Mouse (Mus musculus) myocyte (in vitro differentiated cells): ENCODE results near the gene Brms1. TPM values are rescaled to one million over a fixed set of nuclear protein-coding genes. Genes with fewer than 3 reads are reported as not detected.

Source experiments
- H3K27me3 ChIP-seq: one replicate; pipeline ENCODE4 v1.6.1; 2011; ENCODE audit not compliant: control insufficient read depth, insufficient read depth, insufficient read length
- H3K36me3 ChIP-seq: one replicate; pipeline ENCODE4 v1.6.1; 2011; ENCODE audit not compliant: control insufficient read depth, insufficient read depth
- H3K4me2 ChIP-seq: one replicate; pipeline ENCODE4 v1.6.1; 2011; ENCODE audit warnings: low read depth, control low read depth
- H3K4me3 ChIP-seq: one replicate; pipeline ENCODE4 v1.5.1; 2011; ENCODE audit warnings: mild to moderate bottlenecking, control low read depth, moderate library complexity
- H3K79me2 ChIP-seq: one replicate; pipeline ENCODE4 v1.6.1; 2011; ENCODE audit not compliant: control insufficient read depth, insufficient read depth
- H3ac ChIP-seq: one replicate; pipeline ENCODE4 v1.6.1; 2011; ENCODE audit not compliant: control insufficient read depth, insufficient read length
- CEBPB ChIP-seq: IDR thresholded peaks from 2 replicates; pipeline ENCODE4 v1.6.1; 2011; ENCODE audit warnings: mild to moderate bottlenecking, moderate library complexity; ENCODE audit not compliant: poor library complexity, insufficient read depth, severe bottlenecking
- E2F4 ChIP-seq: IDR thresholded peaks from one replicate; pipeline ENCODE4 v1.6.1; 2011; ENCODE audit warnings: mild to moderate bottlenecking, control low read depth, moderate library complexity; ENCODE audit not compliant: insufficient read depth
- MAX ChIP-seq: IDR thresholded peaks from one replicate; pipeline ENCODE4 v1.6.1; 2011; ENCODE audit warnings: low read depth, mild to moderate bottlenecking, control low read depth
- MYOD1 ChIP-seq, 3 experiments: IDR thresholded peaks; one replicate each; pipeline ENCODE4 v1.6.1; 2011; ENCODE audit warnings: control low read depth in 2 of 3, low read depth in 2 of 3, mild to moderate bottlenecking in 2 of 3, moderate library complexity in 1 of 3; ENCODE audit not compliant: insufficient read length in 2 of 3, control insufficient read depth in 1 of 3
- MYOG ChIP-seq, 3 experiments: IDR thresholded peaks; one replicate each; pipeline ENCODE4 v1.6.1; 2011; ENCODE audit warnings: control low read depth in 2 of 3, low read depth in 2 of 3, mild to moderate bottlenecking in 2 of 3; ENCODE audit not compliant: insufficient read length in 2 of 3, control insufficient read depth in 1 of 3, insufficient read depth in 1 of 3
- POLR2A ChIP-seq: IDR thresholded peaks from one replicate; pipeline ENCODE4 v1.6.1; 2011; ENCODE audit warnings: low read depth, mild to moderate bottlenecking, control low read depth, moderate library complexity; ENCODE audit not compliant: insufficient read length
- POLR2AphosphoS2 ChIP-seq: IDR thresholded peaks from one replicate; pipeline ENCODE4 v1.6.1; 2011; ENCODE audit warnings: low read depth, control low read depth; ENCODE audit not compliant: insufficient read length
- REST ChIP-seq: IDR thresholded peaks from one replicate; pipeline ENCODE4 v1.6.1; 2011; ENCODE audit warnings: mild to moderate bottlenecking, control low read depth, moderate library complexity; ENCODE audit not compliant: insufficient read depth, insufficient read length
- SRF ChIP-seq: IDR thresholded peaks from one replicate; pipeline ENCODE4 v1.6.1; 2011; ENCODE audit warnings: low read depth; ENCODE audit not compliant: control insufficient read depth, insufficient read length
- TCF12 ChIP-seq: IDR thresholded peaks from one replicate; pipeline ENCODE4 v1.6.1; 2011; ENCODE audit warnings: mild to moderate bottlenecking, control low read depth; ENCODE audit not compliant: poor library complexity, insufficient read depth, severe bottlenecking
- TCF3 ChIP-seq: IDR thresholded peaks from one replicate; pipeline ENCODE4 v1.6.1; 2011; ENCODE audit warnings: low read depth, control low read depth; ENCODE audit not compliant: insufficient read length
- USF1 ChIP-seq: IDR thresholded peaks from one replicate; pipeline ENCODE4 v1.6.1; 2011; ENCODE audit warnings: low read depth, mild to moderate bottlenecking, control low read depth, moderate library complexity
- polyA plus RNA-seq: library from polyadenylated mRNA; unstranded; fragments of >200 nt; fragmentation: generic; extraction: Trizol; gene quantifications from one replicate; pipeline ENCODE4 v1.2.1, GENCODE M21; 2012; ENCODE audit warnings: missing spikeins

Brms1 gene
- polyA plus RNA-seq, 1 experiment = 45.8 TPM

GRCm38 (mm10) chr19:5016782-5017181 lies 24.4 kb upstream of the Brms1 start:
- Histone ChIP-seq H3K36me3 (no peaks in the 10 kb centered on the region), H3K79me2 (no peaks in the 10 kb centered on the region), H3K4me2 (peak overlapping the region; percentile 91), H3K27me3 (no peaks in the 10 kb centered on the region), H3K4me3 (no peak overlapping the region), H3ac (no peak overlapping the region)
- TF ChIP-seq POLR2AphosphoS2 (no peak), MAX (peak; percentile 51)

GRCm38 (mm10) chr19:5017611-5018010 lies 23.5 kb upstream of the Brms1 start:
- TF ChIP-seq E2F4 (no peak), MYOD1 (IDR thresholded peaks at IDR 0.05; ENCODE audit: control insufficient read depth in 1 of 3, insufficient read length in 2 of 3, low read depth in 2 of 3) (peak; percentile 77 to 88 (median 83)), USF1 (peak; percentile 44), TCF12 (peak; percentile 74), MAX (no peak), REST (no peak), SRF (no peak), POLR2AphosphoS2 (no peak), MYOG (IDR thresholded peaks at IDR 0.05; ENCODE audit: control insufficient read depth in 1 of 3, insufficient read depth in 1 of 3, insufficient read length in 2 of 3, low read depth in 2 of 3) (peak in 1 of 3 experiments; percentile 96), TCF3 (no peak), CEBPB (0 out of 2 replicates have a peak, but pooled peaks have one; percentile 20), POLR2A (no peak)
- peak overlapping the region; percentile 91 for H3K4me2 ChIP-seq
- no peaks in the 10 kb centered on the region for H3K36me3 ChIP-seq
- H3K27me3 ChIP-seq = no peaks in the 10 kb centered on the region
- H3K79me2 ChIP-seq = no peaks in the 10 kb centered on the region
- no peak overlapping the region for H3K4me3 ChIP-seq
- H3ac ChIP-seq = no peak overlapping the region

GRCm38 (mm10) chr19:5018191-5018590 lies 23.0 kb upstream of the Brms1 start:
- TF ChIP-seq USF1 (no peak), CEBPB (no peak), MYOD1 (IDR thresholded peaks at IDR 0.05; ENCODE audit: control insufficient read depth in 1 of 3, insufficient read length in 2 of 3, low read depth in 2 of 3) (no peak), SRF (no peak), TCF3 (no peak), POLR2A (no peak), MYOG (IDR thresholded peaks at IDR 0.05; ENCODE audit: control insufficient read depth in 1 of 3, insufficient read depth in 1 of 3, insufficient read length in 2 of 3, low read depth in 2 of 3) (no peak)
- Histone ChIP-seq H3ac (no peak overlapping the region), H3K4me3 (no peak overlapping the region), H3K27me3 (no peaks in the 10 kb centered on the region), H3K79me2 (no peaks in the 10 kb centered on the region), H3K4me2 (peak overlapping the region; percentile 91), H3K36me3 (no peaks in the 10 kb centered on the region)

- Histone ChIP-seq H3ac (no peak overlapping the region), H3K36me3 (no peaks in the 10 kb centered on the region), H3K27me3 (no peaks in the 10 kb centered on the region), H3K4me2 (peak overlapping the region; percentile 40), H3K4me3 (no peak overlapping the region), H3K79me2 (peaks cover 5% of the 10 kb centered on the region)
- TF ChIP-seq MYOG (IDR thresholded peaks at IDR 0.05; ENCODE audit: control insufficient read depth in 1 of 3, insufficient read depth in 1 of 3, insufficient read length in 2 of 3, low read depth in 2 of 3) (peak in 2 of 3 experiments; percentile 46 to 67), TCF12 (peak; percentile 51), POLR2A (no peak), MYOD1 (IDR thresholded peaks at IDR 0.05; ENCODE audit: control insufficient read depth in 1 of 3, insufficient read length in 2 of 3, low read depth in 2 of 3) (peak; percentile 61 to 83 (median 83))
Observed at GRCm38 (mm10) chr19:5021416-5021815, 19.7 kb upstream of the Brms1 start.

GRCm38 (mm10) chr19:5023621-5024479 lies 17.3 kb upstream of the Brms1 start, which contains the start of gene Slc29a2:
Gene Slc29a2, plus strand, starts transcription at chr19:5023860.
- peak within 1 kb of the TSS; percentile 70 for H3K4me3 ChIP-seq
- H3K4me2 ChIP-seq = peak within 1 kb of the TSS; percentile 90
- peaks cover 5% of the 10 kb centered on the region for H3K79me2 ChIP-seq
- no peaks in the 10 kb centered on the region for H3K36me3 ChIP-seq
- TF ChIP-seq REST (peak; percentile 38), MYOG (IDR thresholded peaks at IDR 0.05; ENCODE audit: control insufficient read depth in 1 of 3, insufficient read depth in 1 of 3, insufficient read length in 2 of 3, low read depth in 2 of 3) (peak in 2 of 3 experiments; percentile 5 to 36), SRF (peak; percentile 69), MAX (no peak), POLR2AphosphoS2 (peak; percentile 96), MYOD1 (IDR thresholded peaks at IDR 0.05; ENCODE audit: control insufficient read depth in 1 of 3, insufficient read length in 2 of 3, low read depth in 2 of 3) (peak in 1 of 3 experiments; percentile 41), TCF12 (no peak), USF1 (no peak), POLR2A (peak; percentile 95), TCF3 (no peak), E2F4 (no peak), CEBPB (no peak)
- H3ac ChIP-seq = peak within 1 kb of the TSS; percentile 10
- no peaks in the 10 kb centered on the region for H3K27me3 ChIP-seq
